ENCODE assay signal across 27 mouse cellular contexts in the genomic region with DNA sequence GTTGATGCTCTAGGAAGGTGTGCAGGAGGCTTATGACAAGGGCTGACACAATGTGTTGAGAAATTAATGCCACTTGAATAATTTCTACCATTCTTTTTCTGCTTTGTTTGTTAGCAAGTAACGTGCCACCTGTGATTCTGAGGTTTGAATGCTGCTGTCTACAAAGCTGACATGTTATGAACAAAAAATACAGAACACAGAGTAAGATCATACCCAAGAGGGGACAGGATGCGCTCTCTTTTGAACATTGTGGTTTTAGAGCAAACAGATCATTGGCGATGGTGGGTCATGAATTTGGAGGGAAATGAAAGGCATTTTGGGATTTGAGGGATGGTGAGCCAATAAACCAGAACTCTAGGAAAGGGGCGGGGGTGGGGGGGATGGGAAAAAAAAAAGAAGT.
A peak's percentile ranks its signal among the peaks of the same experiment; 100 is the strongest.
DNase-seq lines count a peak whose midpoint lies in the region; ATAC-seq and TF ChIP-seq lines count a peak whose summit lies in the region.
"Had no signal": no experiment of that assay in that cellular context is flagged by ENCODE, and none has a peak within 500 bp of the region (broad histone marks: within the 10 kb centered on the region; RNA-seq: fewer than 3 reads in every experiment).

No protein-coding gene starts in this region.

- no peak for ATAC-seq in neural tube, embryonic 15.5 days (ENCODE audit: low FRiP score)
- ATAC-seq: forebrain, embryonic 13.5 days; intestine, postnatal 0 days; lung, postnatal 0 days; midbrain, embryonic 13.5 days had no signal

- no peaks in the 10 kb centered on the region for H3K36me3 ChIP-seq in spleen, adult 2 months (ENCODE audit: control insufficient read depth, insufficient read depth, low read length)
- no peaks in the 10 kb centered on the region for H3K36me3 ChIP-seq in neural tube, embryonic 15.5 days
- H3K36me3 ChIP-seq: heart, embryonic 13.5 days; hindbrain, embryonic 13.5 days; limb, embryonic 10.5 days; limb, embryonic 15.5 days; liver, embryonic 13.5 days; midbrain, embryonic 13.5 days; neural tube, embryonic 12.5 days had no signal

- no peaks in the 10 kb centered on the region for H3K27me3 ChIP-seq in spleen, adult 2 months (ENCODE audit: control insufficient read depth, insufficient read depth, low read length)
- H3K27me3 ChIP-seq in neural tube, embryonic 15.5 days (replicated peaks): no peaks in the 10 kb centered on the region
- H3K27me3 ChIP-seq: CH12.LX; forebrain, embryonic 13.5 days; heart, embryonic 13.5 days; hindbrain, embryonic 13.5 days; limb, embryonic 15.5 days; liver, embryonic 13.5 days; midbrain, embryonic 13.5 days; neural tube, embryonic 12.5 days had no signal

- 42% methylated on average over 4 of the region's 4 CpGs for WGBS in spleen, adult 2 months
- WGBS in neural tube, embryonic 15.5 days: 88% methylated on average over 4 of the region's 4 CpGs

- no peak overlapping the region for H3K9ac ChIP-seq in neural tube, embryonic 15.5 days (replicated peaks)
- H3K9ac ChIP-seq: forebrain, embryonic 13.5 days; heart, embryonic 13.5 days; hindbrain, embryonic 13.5 days; limb, embryonic 15.5 days; liver, embryonic 13.5 days; midbrain, embryonic 13.5 days; neural tube, embryonic 12.5 days had no signal

- DNase-seq in spleen, adult 2 months (ENCODE audit: low read depth in 1 of 2, low spot score in 2 of 2): no peak
- no peak for DNase-seq in spleen, postnatal 14 days (ENCODE audit: low spot score in 2 of 2)
- DNase-seq in naive thymus-derived CD4-positive, alpha-beta T cell, adult 2 months (ENCODE audit: low read depth): peak; percentile 82
- peak; percentile 59 for DNase-seq in thymus, postnatal 14 days
- DNase-seq in lung, postnatal 36 days: no peak
- no peak for DNase-seq in ovary, adult 18-20 months (ENCODE audit: low spot score)
- DNase-seq: adrenal gland, postnatal 14 days; cerebellum, adult 11-12 months; cerebellum, adult 9-11 months; gastrocnemius, postnatal 10 days; kidney, adult 9 months; kidney, postnatal 10 days; liver, embryonic 13.5 days; lung, adult 18-20 months had no signal

- H3K4me1 ChIP-seq in spleen, adult 2 months (ENCODE audit: control insufficient read depth, insufficient read depth, insufficient read length): peaks cover 29% of the 10 kb centered on the region
- no peaks in the 10 kb centered on the region for H3K4me1 ChIP-seq in neural tube, embryonic 15.5 days
- H3K4me1 ChIP-seq: forebrain, embryonic 13.5 days; heart, embryonic 13.5 days; hindbrain, embryonic 13.5 days; limb, embryonic 10.5 days; limb, embryonic 15.5 days; liver, embryonic 13.5 days; midbrain, embryonic 13.5 days; neural tube, embryonic 12.5 days had no signal

- peak overlapping the region; percentile 77; the same call in 1 of the 2 replicates for H3K27ac ChIP-seq in spleen, adult 2 months (ENCODE audit: insufficient read depth, low read length)
- no peak overlapping the region for H3K27ac ChIP-seq in neural tube, embryonic 15.5 days (replicated peaks)
- H3K27ac ChIP-seq: forebrain, embryonic 13.5 days; heart, embryonic 13.5 days; hindbrain, embryonic 13.5 days; limb, embryonic 10.5 days; limb, embryonic 15.5 days; liver, embryonic 13.5 days; macrophage; midbrain, embryonic 13.5 days; neural tube, embryonic 12.5 days had no signal

- TF ChIP-seq POLR2A in spleen, adult 2 months (IDR thresholded peaks at IDR 0.05; ENCODE audit: low read depth, low read length): no peak

- TF ChIP-seq CTCF in spleen, adult 2 months (IDR thresholded peaks at IDR 0.05; ENCODE audit: extremely low read depth, insufficient read depth, insufficient read length, insufficient replicate concordance): no peak

- no peak overlapping the region for H3K4me2 ChIP-seq in neural tube, embryonic 15.5 days
- H3K4me2 ChIP-seq: forebrain, embryonic 13.5 days; heart, embryonic 13.5 days; hindbrain, embryonic 13.5 days; limb, embryonic 15.5 days; liver, embryonic 13.5 days; midbrain, embryonic 13.5 days; neural tube, embryonic 12.5 days had no signal

- H3K9me3 ChIP-seq in neural tube, embryonic 15.5 days (replicated peaks): no peaks in the 10 kb centered on the region
- H3K9me3 ChIP-seq: forebrain, embryonic 13.5 days; heart, embryonic 13.5 days; hindbrain, embryonic 13.5 days; limb, embryonic 10.5 days; limb, embryonic 15.5 days; liver, embryonic 13.5 days; midbrain, embryonic 13.5 days; neural tube, embryonic 12.5 days had no signal

- no peak overlapping the region for H3K4me3 ChIP-seq in spleen, adult 2 months (ENCODE audit: extremely low read depth, insufficient read depth, insufficient read length)
- H3K4me3 ChIP-seq in neural tube, embryonic 15.5 days (replicated peaks): no peak overlapping the region
- H3K4me3 ChIP-seq: erythroblast, embryonic 14.5 days; forebrain, embryonic 13.5 days; heart, embryonic 13.5 days; hindbrain, embryonic 13.5 days; limb, embryonic 10.5 days; limb, embryonic 15.5 days; liver, embryonic 13.5 days; midbrain, embryonic 13.5 days; neural tube, embryonic 12.5 days had no signal

Comparison
In these comparisons a context has a peak if more than half of its experiments do, and no peak if none do; other contexts are left out.
1. DNase-seq: peak in naive thymus-derived CD4-positive, alpha-beta T cell, adult 2 months (single experiment) and thymus, postnatal 14 days (single experiment); none in spleen, adult 2 months (0 of 2), spleen, postnatal 14 days (0 of 2), lung, postnatal 36 days (single experiment) and ovary, adult 18-20 months (single experiment).